In genomic region chr7:49341151-49341918, GRCm38 (mm10) we compare ENCODE assay signal across 11 mouse cellular contexts.
DNase-seq lines count a peak whose midpoint lies in the region; ATAC-seq and TF ChIP-seq lines count a peak whose summit lies in the region.
"Had no signal": no experiment of that assay in that cellular context is flagged by ENCODE, and none has a peak within 500 bp of the region (broad histone marks: within the 10 kb centered on the region; RNA-seq: fewer than 3 reads in every experiment).

No protein-coding gene starts in this region.

- intact Hi-C loops in gastrocnemius, adult 2 months (cut with DNase I) = loop anchor here (5.0 kb wide), 3 partner anchors 36 to 86 kb away; no protein-coding TSS in a partner anchor

- H3K27me3 ChIP-seq in midbrain, embryonic 10.5 days (ENCODE audit: low read depth, poor library complexity, severe bottlenecking) = no peaks in the 10 kb centered on the region; the same call in 1 of the 2 replicates
- no peaks in the 10 kb centered on the region for H3K27me3 ChIP-seq in liver, embryonic 11.5 days (replicated peaks; ENCODE audit: control insufficient read depth, insufficient read depth, low read length)

- no peak overlapping the region for H3K4me2 ChIP-seq in liver, embryonic 11.5 days

- ATAC-seq in liver, embryonic 11.5 days (replicated peaks; ENCODE audit: low FRiP score) = no peak
- ATAC-seq: intestine, embryonic 16.5 days had no signal

- H3K9me3 ChIP-seq in midbrain, embryonic 10.5 days (replicated peaks) = no peaks in the 10 kb centered on the region
- H3K9me3 ChIP-seq in liver, embryonic 11.5 days (ENCODE audit: control insufficient read depth, low read length) = no peaks in the 10 kb centered on the region

- H3K36me3 ChIP-seq in midbrain, embryonic 10.5 days = no peaks in the 10 kb centered on the region
- H3K36me3 ChIP-seq in liver, embryonic 11.5 days (ENCODE audit: control insufficient read depth, insufficient read depth, low read length) = no peaks in the 10 kb centered on the region

- peak overlapping the region; percentile 90; the same call in 1 of the 2 replicates for H3K27ac ChIP-seq in gastrocnemius, adult 2 months
- H3K27ac ChIP-seq in midbrain, embryonic 10.5 days (replicated peaks) = peak overlapping the region; percentile 73
- no peak overlapping the region for H3K27ac ChIP-seq in liver, embryonic 11.5 days (ENCODE audit: low read depth, low read length)

- no peak for DNase-seq in gastrocnemius, adult 2 months
- DNase-seq in gastrocnemius, postnatal 25 days = no peak
- DNase-seq in right cerebral cortex, postnatal 4 days = peak; percentile 42
- no peak for DNase-seq in right cerebral cortex, postnatal 10 days (ENCODE audit: low spot score in 2 of 2)
- DNase-seq in midbrain, embryonic 10.5 days (ENCODE audit: low spot score) = no peak
- DNase-seq in liver, embryonic 11.5 days (ENCODE audit: low spot score) = no peak
- DNase-seq in cerebellum, adult 11 months = no peak
- no peak for DNase-seq in frontal cortex, adult 2 months (ENCODE audit: extremely low spot score in 1 of 2, low spot score in 1 of 2)
- DNase-seq: layer of hippocampus, adult 9-11 months; right cerebral cortex, postnatal 25 days had no signal

- TF ChIP-seq CTCF in gastrocnemius, adult 2 months (IDR thresholded peaks at IDR 0.05) = no peak

- peaks cover 68% of the 10 kb centered on the region for H3K4me1 ChIP-seq in midbrain, embryonic 10.5 days
- H3K4me1 ChIP-seq in liver, embryonic 11.5 days (replicated peaks; ENCODE audit: control insufficient read depth, insufficient read depth, low read length) = peaks cover 3% of the 10 kb centered on the region; the same call in 1 of the 2 replicates

- WGBS in midbrain, embryonic 10.5 days = 57% methylated on average over 5 of the region's 5 CpGs
- 61% methylated on average over 5 of the region's 5 CpGs for WGBS in liver, embryonic 11.5 days

- no peak overlapping the region for H3K9ac ChIP-seq in liver, embryonic 11.5 days (ENCODE audit: low read depth, low read length)

- H3K4me3 ChIP-seq in gastrocnemius, adult 2 months = no peak overlapping the region
- no peak overlapping the region for H3K4me3 ChIP-seq in midbrain, embryonic 10.5 days
- no peak overlapping the region for H3K4me3 ChIP-seq in liver, embryonic 11.5 days (ENCODE audit: low read depth, low read length)
